Comparison of ENCODE assay signal across 14 mouse cellular contexts in the genomic region with DNA sequence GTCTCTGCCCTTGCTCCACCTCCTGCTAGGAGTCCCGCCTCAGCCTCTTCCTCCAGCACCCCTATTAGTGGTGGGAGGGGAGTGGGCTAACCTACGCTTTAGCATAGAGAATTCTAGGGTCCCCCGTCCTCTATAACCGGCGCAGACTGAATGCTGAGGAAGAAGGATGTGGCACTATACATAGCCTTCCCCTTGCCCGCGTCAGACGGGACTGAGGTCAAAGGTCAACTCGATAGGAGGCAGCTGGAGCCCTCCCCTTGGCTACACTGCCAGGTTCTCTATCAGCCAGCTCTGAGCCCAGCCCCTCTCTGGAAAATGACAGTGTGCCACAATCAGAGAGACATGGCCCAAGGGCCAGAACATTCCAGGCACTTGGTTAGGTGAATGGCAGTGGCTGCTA. TPM values are rescaled to one million over a fixed set of nuclear protein-coding genes. Genes with fewer than 3 reads are reported as not detected.
DNase-seq lines count a peak whose midpoint lies in the region; ATAC-seq and TF ChIP-seq lines count a peak whose summit lies in the region.
"Had no signal": no experiment of that assay in that cellular context is flagged by ENCODE, and none has a peak within 500 bp of the region (broad histone marks: within the 10 kb centered on the region; RNA-seq: fewer than 3 reads in every experiment).

A gene (minus strand): TSS at position 168 of the 400 bp plus-strand sequence.

- WGBS in hindbrain, postnatal 0 days: 54% methylated on average over 9 of the region's 9 CpGs
- WGBS in hindbrain, embryonic 10.5 days: 52% methylated on average over 9 of the region's 9 CpGs
- 54% methylated on average over 9 of the region's 9 CpGs for WGBS in liver, postnatal 0 days (ENCODE audit: insufficient replicate concordance)

- intact Hi-C loops in left cerebral cortex, postnatal 10 days (cut with DNase I): no loop called here

- H3K36me3 ChIP-seq in hindbrain, postnatal 0 days (ENCODE audit: insufficient read depth, low read length): no peaks in the 10 kb centered on the region
- H3K36me3 ChIP-seq in hindbrain, embryonic 10.5 days: no peaks in the 10 kb centered on the region
- H3K36me3 ChIP-seq in E14TG2a.4 (ENCODE audit: insufficient read depth, low read length): no peaks in the 10 kb centered on the region
- no peaks in the 10 kb centered on the region for H3K36me3 ChIP-seq in liver, postnatal 0 days (replicated peaks; ENCODE audit: insufficient read depth, low read length)

- H3K27me3 ChIP-seq in hindbrain, postnatal 0 days (ENCODE audit: insufficient read depth, low read length): no peaks in the 10 kb centered on the region
- no peaks in the 10 kb centered on the region for H3K27me3 ChIP-seq in hindbrain, embryonic 10.5 days (ENCODE audit: insufficient read depth, poor library complexity, severe bottlenecking)
- H3K27me3 ChIP-seq in E14TG2a.4 (ENCODE audit: insufficient read depth, low read length): 0 out of 2 replicates have a peak, but pooled peaks cover 6% of the 10 kb centered on the region
- H3K27me3 ChIP-seq in liver, postnatal 0 days (ENCODE audit: insufficient read depth, low read length): no peaks in the 10 kb centered on the region

- H3K4me1 ChIP-seq in hindbrain, postnatal 0 days (ENCODE audit: insufficient read depth, low read length): no peaks in the 10 kb centered on the region
- peaks cover 24% of the 10 kb centered on the region for H3K4me1 ChIP-seq in hindbrain, embryonic 10.5 days (replicated peaks)
- H3K4me1 ChIP-seq in E14TG2a.4 (replicated peaks; ENCODE audit: low read depth, low read length): peaks cover 35% of the 10 kb centered on the region
- H3K4me1 ChIP-seq in liver, postnatal 0 days (ENCODE audit: insufficient read depth): no peaks in the 10 kb centered on the region

- TF ChIP-seq EP300 in liver, postnatal 0 days (IDR thresholded peaks at IDR 0.05; ENCODE audit: low read depth): no peak

- no peak within 1 kb of the TSS for H3K4me3 ChIP-seq in hindbrain, postnatal 0 days (ENCODE audit: low read length)
- no peak within 1 kb of the TSS for H3K4me3 ChIP-seq in hindbrain, embryonic 10.5 days
- peak within 1 kb of the TSS; percentile 61 for H3K4me3 ChIP-seq in E14TG2a.4 (replicated peaks; ENCODE audit: low read length)
- H3K4me3 ChIP-seq in liver, postnatal 0 days (ENCODE audit: low read depth, low read length): no peak within 1 kb of the TSS

- H3K27ac ChIP-seq in hindbrain, postnatal 0 days: no peak within 1 kb of the TSS
- no peak within 1 kb of the TSS for H3K27ac ChIP-seq in hindbrain, embryonic 10.5 days
- H3K27ac ChIP-seq in liver, postnatal 0 days (ENCODE audit: low read depth): no peak within 1 kb of the TSS
- H3K27ac ChIP-seq: liver, embryonic 14.5 days had no signal

- H3K4me2 ChIP-seq in hindbrain, postnatal 0 days (ENCODE audit: low read depth, low read length): no peak within 1 kb of the TSS
- H3K4me2 ChIP-seq in liver, postnatal 0 days (ENCODE audit: low read depth, low read length): no peak within 1 kb of the TSS

- 0 out of 2 replicates have a peak within 1 kb of the TSS, but pooled peaks have one; percentile 17 for H3K9ac ChIP-seq in hindbrain, postnatal 0 days (replicated peaks; ENCODE audit: low read length)
- H3K9ac ChIP-seq in liver, postnatal 0 days (replicated peaks): no peak within 1 kb of the TSS
- H3K9ac ChIP-seq: liver, embryonic 14.5 days had no signal

- no peaks in the 10 kb centered on the region for H3K9me3 ChIP-seq in hindbrain, postnatal 0 days (ENCODE audit: low read length)
- no peaks in the 10 kb centered on the region; the same call in 1 of the 2 replicates for H3K9me3 ChIP-seq in hindbrain, embryonic 10.5 days
- no peaks in the 10 kb centered on the region for H3K9me3 ChIP-seq in E14TG2a.4 (ENCODE audit: low read length)
- no peaks in the 10 kb centered on the region for H3K9me3 ChIP-seq in liver, postnatal 0 days (ENCODE audit: low read length)

- TF ChIP-seq CTCF in hindbrain, postnatal 0 days (IDR thresholded peaks at IDR 0.05; ENCODE audit: low read depth): no peak
- TF ChIP-seq CTCF in E14TG2a.4 (conservative IDR thresholded peaks at IDR 0.05; ENCODE audit: low read length): no peak
- TF ChIP-seq CTCF in liver, postnatal 0 days (IDR thresholded peaks at IDR 0.05; ENCODE audit: low read depth): no peak

- DNase-seq in hindbrain, postnatal 0 days (ENCODE audit: low spot score): no peak
- no peak for DNase-seq in hindbrain, embryonic 10.5 days (ENCODE audit: low spot score)
- DNase-seq in ZHBTc4 (ENCODE audit: low read depth, low spot score): peak; percentile 46
- no peak for DNase-seq in liver, postnatal 0 days
- DNase-seq in left cerebral cortex, postnatal 10 days (ENCODE audit: extremely low spot score in 1 of 2, low spot score in 2 of 2): no peak
- DNase-seq in frontal cortex, postnatal 10 days (ENCODE audit: low spot score in 2 of 2): no peak
- DNase-seq: adrenal gland, postnatal 25 days; cerebellum, adult 18-20 months; layer of hippocampus, adult 9-11 months; retina, postnatal 1 day had no signal

- no peak for ATAC-seq in hindbrain, postnatal 0 days
- peak; percentile 55; the same call in 1 of the 2 replicates for ATAC-seq in liver, postnatal 0 days

RNA-seq across cellular contexts. Expression of the gene that starts here (rescaled TPM):
- not detected in 2 replicates for total RNA-seq in hindbrain, postnatal 0 days (2014; rRNA removed)
- polyA plus RNA-seq in hindbrain, postnatal 0 days (2015; fragmentation: Nextera tagmentation; extraction: Ambion mirVana): not detected in 2 replicates
- polyA plus RNA-seq in hindbrain, embryonic 10.5 days (2016; fragmentation: Nextera tagmentation; extraction: Ambion mirVana): 0.21 and 0.41 TPM in 2 replicates
- polyA plus RNA-seq in liver, postnatal 0 days (2015; fragmentation: Nextera tagmentation; extraction: Ambion mirVana): 0.69 and 0.89 TPM in 2 replicates
- total RNA-seq in left cerebral cortex, postnatal 10 days (2021): not detected
- total RNA-seq: adrenal gland, postnatal 25 days; megakaryocyte progenitor cell, adult 5-6 weeks had no signal
- polyA plus RNA-seq: neural tube, embryonic 11.5 days had no signal

Comparison
In these comparisons a context has a peak if more than half of its experiments do, and no peak if none do; other contexts are left out.
1. Peak in ATAC-seq in liver, postnatal 0 days; RNA of the gene not detected or under 1 TPM.